Mouse (Mus musculus) cerebellum, adult 9-10 months (tissue): ENCODE measurements around the gene Lrch1.

Source experiments
- DNase-seq: peaks from one replicate; pipeline ENCODE4 v3.0.0; 2022

Gene Lrch1

DNA sequence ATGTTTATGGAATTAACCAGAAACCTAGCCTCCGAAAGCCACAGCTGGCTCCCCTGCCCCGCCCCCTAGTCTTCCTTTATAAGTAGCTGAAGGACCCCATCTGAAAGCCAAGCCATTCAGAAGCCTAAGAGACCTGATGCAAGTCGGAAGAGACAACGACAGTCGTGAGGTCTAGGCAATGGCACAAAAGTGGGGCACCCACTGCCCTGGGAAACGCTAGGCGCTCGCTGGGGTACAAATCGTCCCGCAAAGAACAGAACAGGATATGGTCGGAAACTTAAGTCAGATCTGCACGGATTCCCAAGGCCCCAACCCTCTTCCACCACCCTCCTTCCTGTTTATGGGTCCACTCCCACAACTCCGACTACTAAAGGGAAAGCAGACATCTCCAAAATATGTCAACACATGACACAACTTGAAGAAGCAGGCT, 1.3 kb downstream of the Lrch1 start:
- peak; percentile 28 for DNase-seq

DNA sequence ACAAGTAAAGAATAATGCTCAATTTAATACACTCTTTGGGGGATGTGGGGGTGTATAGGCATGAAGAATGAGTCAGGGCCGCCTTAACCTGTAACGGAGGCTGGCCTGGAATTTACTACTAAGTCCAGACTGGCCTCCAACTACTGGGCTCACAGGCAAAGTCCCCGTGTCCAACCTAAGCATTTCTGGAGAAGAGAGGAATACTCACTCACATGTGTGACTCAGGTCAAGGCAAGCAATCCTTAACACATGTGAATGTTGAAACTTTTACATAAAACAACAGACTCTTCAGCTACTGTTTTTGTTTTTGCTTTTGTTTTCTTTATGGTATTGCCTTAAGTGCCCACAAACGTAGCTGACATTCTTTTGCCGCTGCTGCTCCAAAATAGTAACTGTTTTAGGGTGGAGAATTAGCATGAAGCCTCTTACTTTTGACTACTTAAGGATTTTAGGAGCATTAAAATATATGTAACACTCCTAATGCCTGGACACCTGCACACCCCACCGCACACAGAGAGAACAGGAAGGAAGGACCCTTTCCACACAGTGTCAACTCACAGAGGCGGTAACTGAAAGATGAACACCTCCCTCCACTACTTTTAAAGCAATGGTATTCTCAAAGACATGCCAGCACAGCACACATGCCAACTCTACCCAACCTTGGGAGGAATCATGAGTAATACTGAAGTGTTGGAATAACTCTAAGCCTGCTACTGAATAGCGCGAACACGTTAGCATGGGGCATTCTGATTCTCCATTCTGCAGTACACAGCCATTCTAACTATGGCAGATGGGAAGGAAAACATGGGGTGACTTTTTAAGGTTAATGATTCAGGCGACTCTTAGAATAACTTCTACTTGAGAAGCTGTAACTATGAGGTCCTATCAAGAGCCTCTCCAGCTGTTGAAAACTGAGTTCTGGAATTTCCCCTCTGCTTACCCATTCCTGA, 2.1 kb downstream of the Lrch1 start:
- DNase-seq: no peak

- no peak for DNase-seq
These were observed 3.4 kb downstream of the Lrch1 start for GRCm38 (mm10) chr14:74944128-74944755.

DNA sequence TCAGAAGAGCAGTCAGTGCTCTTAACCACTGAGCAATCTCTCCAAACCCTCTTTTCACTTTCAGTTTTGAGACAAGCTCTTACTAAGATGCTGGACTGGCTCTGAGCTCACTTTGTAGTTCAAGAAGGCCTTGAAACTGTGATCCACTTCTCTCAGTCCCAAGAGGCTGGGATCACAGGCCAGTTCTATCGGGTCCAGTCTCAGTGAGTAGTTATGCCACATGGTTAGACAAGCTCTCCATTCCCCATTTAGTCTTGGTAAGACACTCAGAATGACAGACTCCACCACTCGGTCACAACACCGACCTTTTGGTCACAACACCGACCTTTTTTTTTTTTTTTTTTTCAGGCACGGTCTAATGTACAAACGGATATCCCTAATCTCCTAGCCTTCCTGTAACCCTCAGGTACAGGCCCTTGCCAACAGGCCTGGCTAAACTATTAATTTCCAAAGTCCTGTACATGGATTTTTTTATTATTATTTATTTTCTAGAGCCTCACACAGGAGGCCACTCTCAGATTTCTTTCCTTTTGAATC, 4.0 kb downstream of the Lrch1 start:
- no peak for DNase-seq

DNA sequence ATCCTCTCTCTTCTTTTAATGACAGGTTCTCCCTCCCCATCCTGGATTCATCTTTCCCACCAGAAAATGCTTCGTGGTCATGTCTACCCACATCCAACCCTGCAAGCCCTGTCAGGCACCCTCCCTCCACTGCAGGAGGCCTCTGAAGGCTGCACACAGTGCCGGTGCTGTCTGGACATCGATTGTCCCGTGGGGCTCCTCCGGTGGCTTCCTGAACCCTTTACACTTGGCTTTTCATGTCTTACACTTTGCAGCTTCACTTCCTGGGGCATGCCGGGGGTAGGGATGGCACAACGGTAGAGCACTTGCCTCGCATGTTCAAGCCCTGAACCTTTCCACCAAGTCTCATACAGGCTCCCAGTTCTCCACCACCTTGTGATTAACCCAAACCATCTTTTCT, 4.7 kb downstream of the Lrch1 start:
- no peak for DNase-seq

DNA sequence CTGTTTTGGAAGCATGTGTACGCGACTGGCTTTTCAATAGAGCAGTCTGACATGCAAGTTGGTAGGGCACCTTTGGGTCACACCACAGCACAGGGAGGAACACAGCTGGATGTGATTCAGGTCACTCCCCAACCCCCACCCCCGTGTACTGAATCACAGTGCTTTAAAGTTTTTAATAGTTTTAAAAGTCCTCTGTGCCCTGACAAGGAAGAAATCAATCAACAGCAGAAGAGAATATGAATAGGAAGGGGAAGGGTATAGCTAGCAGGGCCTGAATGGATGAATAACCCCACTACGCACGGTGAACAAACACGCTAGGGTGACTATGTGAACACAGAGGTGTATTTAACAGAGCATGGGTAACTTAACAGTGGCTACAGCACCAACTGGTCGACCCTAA, 6.1 kb downstream of the Lrch1 start:
- no peak for DNase-seq

DNA sequence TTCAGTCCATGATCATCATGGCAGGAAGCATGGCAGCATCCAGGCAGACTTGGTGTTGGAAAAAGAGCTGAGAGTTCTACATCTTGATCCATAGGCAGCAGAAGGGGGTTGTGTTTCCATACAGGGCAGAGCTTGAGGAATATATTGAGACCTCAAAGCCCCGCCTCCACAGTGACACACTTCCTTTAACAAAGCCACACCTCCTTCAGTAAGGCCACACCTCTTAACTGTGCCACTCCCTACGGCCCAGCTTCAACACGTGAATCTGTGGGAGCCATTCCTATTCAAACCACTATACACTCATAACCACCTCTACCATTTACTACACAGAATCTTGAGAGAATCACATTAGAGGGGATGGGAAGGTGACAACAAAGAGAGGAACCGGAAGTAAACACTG, 6.9 kb downstream of the Lrch1 start:
- no peak for DNase-seq

GRCm38 (mm10) chr14:74939355-74939754, 8.3 kb downstream of the Lrch1 start:
- no peak for DNase-seq

DNA sequence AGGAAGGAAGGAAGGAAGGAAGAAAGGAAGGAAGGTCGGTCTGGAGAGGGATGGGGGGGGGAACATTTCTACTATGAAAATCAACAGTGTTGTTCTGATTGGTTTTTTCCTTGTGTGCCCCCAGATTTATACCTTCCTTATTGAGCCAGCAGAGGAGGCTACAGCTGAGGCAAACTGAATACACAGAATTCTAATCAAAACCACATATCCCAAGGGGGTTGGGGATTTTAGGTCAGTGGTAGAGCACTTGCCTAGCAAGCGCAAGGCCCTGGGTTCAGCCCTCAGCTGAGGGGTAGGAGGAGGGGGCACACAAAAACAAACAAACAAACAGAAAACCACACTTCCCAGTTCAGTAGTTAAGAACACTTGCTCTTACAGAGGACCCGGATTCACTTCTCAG, 8.8 kb downstream of the Lrch1 start:
- no peak for DNase-seq

- DNase-seq: no peak
These were observed 11.0 kb downstream of the Lrch1 start for GRCm38 (mm10) chr14:74936557-74937261.

GRCm38 (mm10) chr14:74935111-74935510, 12.6 kb downstream of the Lrch1 start:
- no peak for DNase-seq

- no peak for DNase-seq
These were observed 13.5 kb downstream of the Lrch1 start for GRCm38 (mm10) chr14:74933960-74934710.

GRCm38 (mm10) chr14:74929739-74930138, 17.9 kb downstream of the Lrch1 start:
- DNase-seq: no peak

- no peak for DNase-seq
These were observed 18.8 kb downstream of the Lrch1 start for GRCm38 (mm10) chr14:74928809-74929432.

DNA sequence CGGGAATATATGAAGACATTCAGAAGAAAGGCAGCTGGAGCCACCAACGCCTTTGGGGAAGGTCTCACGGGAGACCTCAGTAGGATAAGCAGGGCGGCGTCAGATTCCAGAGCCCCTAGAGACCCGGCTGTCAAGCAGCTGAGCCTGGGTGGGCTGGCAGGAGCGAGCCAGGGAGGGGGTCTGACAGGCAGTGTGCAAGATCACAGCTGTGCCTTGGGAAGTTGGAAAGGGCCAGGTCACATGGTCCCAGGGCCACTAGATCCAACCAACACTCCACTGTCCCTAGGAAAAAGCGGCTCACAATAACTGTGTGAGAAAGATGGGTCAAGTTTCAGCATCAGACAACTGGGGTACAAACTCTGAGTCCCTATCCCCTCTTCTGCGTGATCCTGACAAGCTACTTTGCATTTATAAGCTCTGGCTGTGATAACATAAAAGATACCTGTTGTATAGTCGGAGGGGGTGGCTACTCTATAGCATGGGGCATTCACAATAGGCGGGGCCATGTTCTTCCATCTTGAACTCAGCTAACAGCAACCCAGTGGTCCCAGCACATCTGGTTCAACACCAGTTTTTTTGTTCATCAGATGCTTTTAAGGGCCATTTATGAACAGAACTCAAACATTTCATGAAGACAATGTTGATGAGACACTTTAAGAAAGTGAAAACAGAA, 20.6 kb downstream of the Lrch1 start:
- DNase-seq: no peak

- DNase-seq: peak; percentile 25
These were observed 21.6 kb downstream of the Lrch1 start for GRCm38 (mm10) chr14:74925951-74926517.

GRCm38 (mm10) chr14:74924521-74924920, 23.2 kb downstream of the Lrch1 start:
- no peak for DNase-seq

- DNase-seq: no peak
These were observed 23.6 kb downstream of the Lrch1 start for GRCm38 (mm10) chr14:74924031-74924430.

- DNase-seq: no peak
These were observed 25.5 kb downstream of the Lrch1 start for GRCm38 (mm10) chr14:74922039-74922736.

DNA sequence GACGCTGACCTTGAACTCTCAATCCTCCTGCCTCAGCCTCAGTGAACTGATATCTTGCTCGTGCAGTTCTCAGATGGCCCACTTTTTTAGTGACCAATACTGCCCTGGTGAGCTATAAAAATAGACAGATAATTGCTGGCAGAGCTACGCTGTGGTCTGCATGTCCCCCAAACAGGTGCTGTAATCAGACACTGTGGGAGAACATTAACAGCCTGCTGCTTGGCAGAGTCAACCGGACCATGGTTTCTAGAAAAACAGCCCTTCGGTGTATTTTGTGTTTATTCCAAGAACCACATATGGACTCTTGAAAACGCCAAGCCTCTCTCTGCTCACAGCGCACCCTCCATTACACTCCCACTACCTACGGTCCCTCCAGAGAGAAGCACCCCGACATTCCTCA, 26.2 kb downstream of the Lrch1 start:
- DNase-seq: peak; percentile 55
